ENCODE assay signal across 8 mouse cellular contexts in genomic region chr13:95548291-95548789, GRCm38 (mm10). TPM values are rescaled to one million over a fixed set of nuclear protein-coding genes. Genes with fewer than 3 reads are reported as not detected.
DNase-seq lines count a peak whose midpoint lies in the region; ATAC-seq and TF ChIP-seq lines count a peak whose summit lies in the region.

No protein-coding gene starts in this region.

- H3K27ac ChIP-seq in embryonic facial prominence, embryonic 13.5 days, result peak overlapping the region; percentile 64
- no peak overlapping the region for H3K27ac ChIP-seq in heart, embryonic 12.5 days (ENCODE audit: poor library complexity, severe bottlenecking)
- peak overlapping the region; percentile 80 for H3K27ac ChIP-seq in midbrain, embryonic 10.5 days (replicated peaks)

- no peaks in the 10 kb centered on the region for H3K27me3 ChIP-seq in Patski
- H3K27me3 ChIP-seq in embryonic facial prominence, embryonic 13.5 days, result peaks cover 4% of the 10 kb centered on the region; the same call in 1 of the 2 replicates
- no peaks in the 10 kb centered on the region for H3K27me3 ChIP-seq in heart, embryonic 12.5 days (replicated peaks)
- H3K27me3 ChIP-seq in midbrain, embryonic 10.5 days (ENCODE audit: low read depth, poor library complexity, severe bottlenecking), result peaks cover 12% of the 10 kb centered on the region; the same call in 1 of the 2 replicates

- no peaks in the 10 kb centered on the region for H3K9me3 ChIP-seq in embryonic facial prominence, embryonic 13.5 days
- no peaks in the 10 kb centered on the region for H3K9me3 ChIP-seq in heart, embryonic 12.5 days (replicated peaks)
- no peaks in the 10 kb centered on the region for H3K9me3 ChIP-seq in midbrain, embryonic 10.5 days (replicated peaks)

- peak; percentile 42 for DNase-seq in Patski (ENCODE audit: low read depth, low spot score)
- peak; percentile 67 for DNase-seq in kidney, postnatal 10 days
- DNase-seq in midbrain, embryonic 10.5 days (ENCODE audit: low spot score), result peak; percentile 45
- DNase-seq in testis, postnatal 14 days (ENCODE audit: low spot score), result no peak
- no peak for DNase-seq in right cerebral cortex, postnatal 10 days (ENCODE audit: low spot score in 2 of 2)
- no peak for DNase-seq in right cerebral cortex, postnatal 14 days

- CTCF ChIA-PET in Patski (lab: Charles Lee), result interaction anchor here (1.1 to 1.2 kb wide), 2 partner anchors 9 to 18 kb away, joined by 3 read pairs; no protein-coding TSS in a partner anchor

- no peak for TF ChIP-seq CTCF in Patski (IDR thresholded peaks at IDR 0.05)

- peaks cover 33% of the 10 kb centered on the region for H3K4me1 ChIP-seq in embryonic facial prominence, embryonic 13.5 days
- peaks cover 21% of the 10 kb centered on the region for H3K4me1 ChIP-seq in heart, embryonic 12.5 days (replicated peaks)
- peaks cover 50% of the 10 kb centered on the region for H3K4me1 ChIP-seq in midbrain, embryonic 10.5 days

- no peaks in the 10 kb centered on the region for H3K36me3 ChIP-seq in embryonic facial prominence, embryonic 13.5 days
- H3K36me3 ChIP-seq in heart, embryonic 12.5 days, result no peaks in the 10 kb centered on the region
- no peaks in the 10 kb centered on the region for H3K36me3 ChIP-seq in midbrain, embryonic 10.5 days

- no peak overlapping the region for H3K9ac ChIP-seq in embryonic facial prominence, embryonic 13.5 days
- no peak overlapping the region for H3K9ac ChIP-seq in heart, embryonic 12.5 days

- peak overlapping the region; percentile 24 for H3K4me3 ChIP-seq in embryonic facial prominence, embryonic 13.5 days
- H3K4me3 ChIP-seq in heart, embryonic 12.5 days, result peak overlapping the region; percentile 23
- H3K4me3 ChIP-seq in midbrain, embryonic 10.5 days, result peak overlapping the region; percentile 36

- H3K4me2 ChIP-seq in embryonic facial prominence, embryonic 13.5 days, result peak overlapping the region; percentile 51
- H3K4me2 ChIP-seq in heart, embryonic 12.5 days, result peak overlapping the region; percentile 60

- POLR2A ChIA-PET in Patski (lab: Charles Lee), result no interaction called here

- peak; percentile 33 for ATAC-seq in Patski
- ATAC-seq in embryonic facial prominence, embryonic 13.5 days (ENCODE audit: insufficient number of reproducible peaks, insufficient read depth, low FRiP score, low TSS enrichment, low read depth), result peak; percentile 62; the same call in 1 of the 2 replicates
- peak; percentile 34; the same call in 1 of the 2 replicates for ATAC-seq in heart, embryonic 12.5 days (ENCODE audit: insufficient number of reproducible peaks, low FRiP score)

- in situ Hi-C loops in Patski (cut with MboI; ENCODE audit: low pct_unique_long_range_greater_than_20kb), result no loop called here

- 13% methylated on average over 20 of the region's 20 CpGs for WGBS in embryonic facial prominence, embryonic 13.5 days
- 31% methylated on average over 20 of the region's 20 CpGs for WGBS in heart, embryonic 12.5 days
- 30% methylated on average over 20 of the region's 20 CpGs for WGBS in midbrain, embryonic 10.5 days

RNA-seq across cellular contexts. Expression of gene F2rl1, which starts 23.3 kb away (rescaled TPM):
- 34.4 TPM for polyA plus RNA-seq in Patski (2021)
- polyA plus RNA-seq in embryonic facial prominence, embryonic 13.5 days (2015; fragmentation: Nextera tagmentation; extraction: Ambion mirVana), result 1.0 and 1.8 TPM in 2 replicates
- polyA plus RNA-seq in heart, embryonic 12.5 days (2016; fragmentation: Nextera tagmentation; extraction: Ambion mirVana), result 0.26 TPM in 1 of 2 replicates, not detected in the other
- 0.15 and 0.31 TPM in 2 replicates for polyA plus RNA-seq in midbrain, embryonic 10.5 days (2016; fragmentation: Nextera tagmentation; extraction: Ambion mirVana)

Comparison
In these comparisons a context has a peak if more than half of its experiments do, and no peak if none do; other contexts are left out.
1. DNase-seq: peak in Patski (single experiment), kidney, postnatal 10 days (single experiment) and midbrain, embryonic 10.5 days (single experiment); none in testis, postnatal 14 days (single experiment), right cerebral cortex, postnatal 10 days (0 of 2) and right cerebral cortex, postnatal 14 days (single experiment).
2. RNA of gene F2rl1, which starts 23.3 kb away (polyA plus RNA-seq): 34.4 TPM in Patski (single experiment); 1.0 to 1.8 TPM in embryonic facial prominence, embryonic 13.5 days, 0.15 to 0.31 TPM in midbrain, embryonic 10.5 days and 0.26 TPM in heart, embryonic 12.5 days; every median in the first group is over 10 times any median in the second.
3. Peak in every context shown above with its lines, with median percentiles within 50 percentile points of each other: ATAC-seq and H3K4me3 ChIP-seq.